25 mouse cellular contexts compared by ENCODE assay signal in genomic region chr3:32144194-32144593, GRCm38 (mm10).
"Had no signal": no experiment of that assay in that cellular context is flagged by ENCODE, and none has a peak within 500 bp of the region (broad histone marks: within the 10 kb centered on the region; RNA-seq: fewer than 3 reads in every experiment).

No protein-coding gene starts in this region.

- H3K4me2 ChIP-seq: embryonic facial prominence, embryonic 12.5 days; embryonic facial prominence, embryonic 13.5 days; embryonic facial prominence, embryonic 15.5 days; heart, embryonic 11.5 days; heart, embryonic 12.5 days had no signal

- H3K9me3 ChIP-seq: embryonic facial prominence, embryonic 10.5 days; embryonic facial prominence, embryonic 12.5 days; embryonic facial prominence, embryonic 13.5 days; embryonic facial prominence, embryonic 15.5 days; forebrain, embryonic 10.5 days; heart, embryonic 10.5 days; heart, embryonic 12.5 days had no signal

- H3K27me3 ChIP-seq: embryonic facial prominence, embryonic 12.5 days; embryonic facial prominence, embryonic 13.5 days; embryonic facial prominence, embryonic 15.5 days; heart, embryonic 12.5 days had no signal

- H3K4me1 ChIP-seq: embryonic facial prominence, embryonic 10.5 days; embryonic facial prominence, embryonic 12.5 days; embryonic facial prominence, embryonic 13.5 days; embryonic facial prominence, embryonic 15.5 days; forebrain, embryonic 10.5 days; heart, embryonic 10.5 days; heart, embryonic 12.5 days had no signal

- H3K36me3 ChIP-seq: embryonic facial prominence, embryonic 10.5 days; embryonic facial prominence, embryonic 12.5 days; embryonic facial prominence, embryonic 13.5 days; embryonic facial prominence, embryonic 15.5 days; forebrain, embryonic 10.5 days; heart, embryonic 10.5 days; heart, embryonic 12.5 days had no signal

- H3K9ac ChIP-seq: embryonic facial prominence, embryonic 12.5 days; embryonic facial prominence, embryonic 13.5 days; embryonic facial prominence, embryonic 15.5 days; forebrain, postnatal 0 days; heart, embryonic 12.5 days had no signal

- DNase-seq: cerebellum, adult 2 months; cerebellum, adult 8-10 months; cerebellum, adult 9-10 months; cerebellum, adult 9-11 months; cerebellum, postnatal 10 days; cerebellum, postnatal 14 days; cerebellum, postnatal 25 days; cerebellum, postnatal 36 days; embryo, embryonic 11 days; forebrain, postnatal 0 days; gastrocnemius, adult 2 months; gastrocnemius, postnatal 10 days; gastrocnemius, postnatal 14 days; gastrocnemius, postnatal 25 days; gastrocnemius, postnatal 36 days; heart, adult 18-20 months had no signal

- H3K27ac ChIP-seq: embryonic facial prominence, embryonic 10.5 days; embryonic facial prominence, embryonic 12.5 days; embryonic facial prominence, embryonic 13.5 days; embryonic facial prominence, embryonic 15.5 days; forebrain, embryonic 10.5 days; gastrocnemius, adult 2 months; heart, embryonic 10.5 days had no signal

- H3K4me3 ChIP-seq: embryonic facial prominence, embryonic 10.5 days; embryonic facial prominence, embryonic 12.5 days; embryonic facial prominence, embryonic 13.5 days; embryonic facial prominence, embryonic 15.5 days; erythroblast, embryonic 14.5 days; forebrain, embryonic 10.5 days; gastrocnemius, adult 2 months; heart, embryonic 10.5 days; heart, embryonic 12.5 days had no signal
